Mouse (Mus musculus) liver, embryonic 14.5 days (tissue): ENCODE measurements at regions not wholly inside any gene's neighbourhood (a gene's known extent, or its start where the extent isn't known, plus 50 kb on each side); places are given as distances from the start of the nearest gene placed in this dataset.

Experiments used
- CTCF ChIP-seq: IDR thresholded peaks from 2 replicates; pipeline ENCODE4 v1.5.1; 2016; ENCODE audit warnings: antibody characterized with exemption, low read depth, control low read depth
- EP300 ChIP-seq: IDR thresholded peaks from 2 replicates; pipeline ENCODE4 v1.6.1; 2016; ENCODE audit warnings: antibody characterized with exemption, low read depth

DNA sequence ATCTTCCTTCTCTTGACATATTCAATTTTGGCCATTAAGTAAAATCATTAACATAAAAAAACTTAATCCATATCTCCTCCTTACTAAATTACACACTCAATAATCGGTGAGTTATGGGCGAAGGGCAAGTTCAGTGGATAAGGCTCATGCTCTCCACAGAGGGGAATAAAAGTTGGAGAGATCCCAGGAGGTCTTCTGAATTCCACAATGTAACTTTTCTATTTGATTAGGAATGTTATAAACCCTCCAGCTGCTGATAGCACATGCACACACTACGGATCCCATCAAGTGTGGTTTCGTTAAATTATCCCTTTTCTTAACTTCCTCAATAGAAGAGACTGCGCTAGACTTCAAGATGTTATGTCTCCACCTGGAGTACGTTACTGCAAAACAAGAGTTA lies 293.9 kb downstream of the Sec23a start:
- TF ChIP-seq CTCF (no peak), EP300 (no peak)
